Mouse (Mus musculus): ENCODE measurements around the gene Trappc10. TPM values are rescaled to one million over a fixed set of nuclear protein-coding genes. Genes with fewer than 3 reads are reported as not detected.

Gene Trappc10
- polyA plus RNA-seq, 1 experiment: not detected

DNA sequence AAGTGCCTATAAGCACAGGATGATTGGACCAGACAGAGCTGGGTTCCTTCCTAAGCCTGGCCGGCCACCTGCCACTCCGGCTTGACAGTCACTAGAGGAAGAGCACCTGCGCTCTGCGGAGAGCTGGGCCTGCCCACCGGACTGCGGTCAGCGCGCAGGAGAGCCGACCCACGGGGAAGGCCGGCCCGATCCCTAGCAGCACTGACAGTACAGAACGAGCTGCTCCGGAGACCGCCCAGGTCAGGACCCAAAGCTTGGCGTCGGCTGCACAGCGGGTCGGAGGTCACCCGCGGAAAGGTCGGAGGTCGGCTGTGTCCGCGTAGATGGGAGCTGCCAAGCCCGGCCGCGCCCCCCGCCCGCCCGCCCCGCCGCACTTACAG, 393 bp downstream of the Trappc10 start:
- TF ChIP-seq CTCF (IDR thresholded peaks at IDR 0.05; ENCODE audit: insufficient read depth, low read depth, low read length): no peak
- no peak for TF ChIP-seq POLR2A (IDR thresholded peaks at IDR 0.05; ENCODE audit: insufficient read depth, low read depth, low read length)
- WGBS: under 1% methylated on average over 33 of the region's 33 CpGs
- Histone ChIP-seq H3K4me1 (ENCODE audit: control insufficient read depth, insufficient read depth, low read length) (peaks cover 5% of the 10 kb centered on the region), H3K4me3 (ENCODE audit: insufficient read depth, low read depth, low read length) (peak overlapping the region; percentile 82), H3K27ac (ENCODE audit: insufficient read depth, low read depth, low read length) (no peak overlapping the region)

DNA sequence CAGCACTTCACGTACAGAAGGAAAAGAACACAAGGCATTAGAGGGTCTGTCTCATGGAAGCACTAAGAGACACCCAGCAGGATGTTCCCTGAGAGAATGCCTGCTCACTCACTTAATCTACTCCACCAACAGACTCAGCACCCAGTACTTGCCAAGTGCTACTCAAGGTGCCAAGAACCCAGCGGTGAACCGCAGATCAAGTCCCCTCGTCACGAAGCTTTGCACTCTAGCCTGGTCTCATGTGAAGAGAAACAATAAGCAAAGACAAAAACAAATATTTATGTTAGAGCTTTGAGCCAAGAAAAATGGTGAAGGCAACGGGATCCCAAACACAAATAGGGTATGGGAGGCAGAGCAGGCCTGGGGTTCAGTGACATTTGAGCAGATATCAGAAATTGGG, 5.5 kb downstream of the Trappc10 start:
- 57% methylated on average over 6 of the region's 6 CpGs for WGBS
- H3K27ac ChIP-seq (ENCODE audit: insufficient read depth, low read depth, low read length): no peak overlapping the region
- H3K4me1 ChIP-seq (ENCODE audit: control insufficient read depth, insufficient read depth, low read length): peaks cover 17% of the 10 kb centered on the region
- no peak overlapping the region for H3K4me3 ChIP-seq (ENCODE audit: insufficient read depth, low read depth, low read length)
- no peak for TF ChIP-seq CTCF (IDR thresholded peaks at IDR 0.05; ENCODE audit: insufficient read depth, low read depth, low read length)
- TF ChIP-seq POLR2A (IDR thresholded peaks at IDR 0.05; ENCODE audit: insufficient read depth, low read depth, low read length): no peak

DNA sequence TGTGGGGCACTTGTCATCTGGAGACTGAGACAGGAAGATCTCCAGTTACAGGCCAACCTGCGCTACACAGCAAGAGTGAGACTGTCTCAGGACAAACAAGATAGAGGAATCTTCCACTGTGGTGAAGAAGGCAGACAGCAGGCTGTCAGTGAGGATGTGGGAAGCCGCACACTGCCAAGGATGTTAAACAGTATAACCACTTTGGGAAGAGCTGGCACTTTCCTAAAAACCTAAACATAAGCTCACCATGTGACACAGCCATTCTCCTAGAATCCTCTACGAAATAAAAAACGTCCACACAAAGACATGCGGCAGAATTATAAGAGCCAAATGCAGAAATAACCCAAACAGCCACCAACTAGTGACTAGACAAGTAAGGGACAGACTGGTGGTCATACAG, 6.1 kb downstream of the Trappc10 start:
- 80% methylated on average over 5 of the region's 5 CpGs for WGBS
- Histone ChIP-seq H3K27ac (ENCODE audit: insufficient read depth, low read depth, low read length) (0 out of 2 replicates have a peak overlapping the region, but pooled peaks have one; percentile 6), H3K4me3 (ENCODE audit: insufficient read depth, low read depth, low read length) (no peak overlapping the region), H3K4me1 (ENCODE audit: control insufficient read depth, insufficient read depth, low read length) (peaks cover 17% of the 10 kb centered on the region)
- TF ChIP-seq POLR2A (IDR thresholded peaks at IDR 0.05; ENCODE audit: insufficient read depth, low read depth, low read length): no peak
- no peak for TF ChIP-seq CTCF (IDR thresholded peaks at IDR 0.05; ENCODE audit: insufficient read depth, low read depth, low read length)

DNA sequence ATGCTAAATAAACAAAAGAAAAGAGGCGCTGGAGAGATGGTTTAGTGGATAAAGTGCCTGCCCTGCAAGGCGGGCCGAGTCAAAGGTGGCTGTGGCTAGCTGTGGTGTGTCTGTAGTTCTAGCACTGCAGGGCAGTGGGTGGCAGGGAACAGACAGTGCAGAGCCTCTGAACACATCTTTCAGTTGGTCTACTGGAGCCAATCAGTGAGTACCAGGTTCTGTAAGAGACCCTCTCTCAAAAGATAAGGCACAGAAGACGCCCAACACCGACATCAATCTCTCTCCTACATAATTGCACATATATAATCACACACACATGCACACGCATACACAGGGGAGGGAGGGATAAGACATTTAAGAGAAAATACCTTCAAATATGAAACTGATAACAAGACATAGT, 6.6 kb downstream of the Trappc10 start:
- TF ChIP-seq POLR2A (IDR thresholded peaks at IDR 0.05; ENCODE audit: insufficient read depth, low read depth, low read length) (no peak), CTCF (IDR thresholded peaks at IDR 0.05; ENCODE audit: insufficient read depth, low read depth, low read length) (no peak)
- peaks cover 15% of the 10 kb centered on the region for H3K4me1 ChIP-seq (ENCODE audit: control insufficient read depth, insufficient read depth, low read length)
- no peak overlapping the region for H3K4me3 ChIP-seq (ENCODE audit: insufficient read depth, low read depth, low read length)
- WGBS: 91% methylated on average over 6 of the region's 6 CpGs
- H3K27ac ChIP-seq (ENCODE audit: insufficient read depth, low read depth, low read length): no peak overlapping the region

DNA sequence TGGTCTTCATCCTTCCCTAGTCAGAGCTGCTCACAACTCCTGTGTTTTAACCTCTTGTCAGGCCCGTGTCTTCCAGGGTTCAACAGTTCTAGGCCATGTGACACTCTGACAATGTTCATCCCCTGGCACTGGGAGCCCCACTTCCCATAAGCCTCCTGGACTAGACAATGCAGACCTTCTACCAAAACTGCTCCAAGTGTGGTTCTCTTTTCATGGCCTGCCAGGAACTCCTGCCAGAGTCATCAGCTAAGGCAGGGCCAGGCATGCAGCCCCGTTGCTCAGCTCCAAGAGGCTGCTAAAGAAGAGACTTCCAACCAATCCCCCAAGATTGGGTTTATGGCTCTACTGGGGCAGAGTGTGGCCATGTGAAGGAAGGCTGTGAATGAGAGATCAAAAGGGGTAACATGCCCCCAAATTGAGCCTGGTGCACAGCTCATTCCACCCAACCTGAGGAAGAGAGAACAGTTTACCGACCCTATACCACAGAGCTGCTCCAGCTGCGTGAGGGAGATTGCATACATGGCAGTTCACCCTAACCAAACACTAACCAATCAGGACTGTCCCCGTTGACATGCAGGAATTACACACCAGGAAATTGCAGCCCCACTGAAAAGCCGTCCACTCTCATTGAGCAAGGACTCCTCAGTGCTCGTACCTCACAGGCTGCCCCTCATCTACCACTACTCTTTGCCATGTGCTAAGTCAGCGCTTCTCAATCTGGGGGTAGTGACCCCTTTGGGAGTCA, 7.4 kb downstream of the Trappc10 start:
- no peak overlapping the region for H3K27ac ChIP-seq (ENCODE audit: insufficient read depth, low read depth, low read length)
- TF ChIP-seq CTCF (IDR thresholded peaks at IDR 0.05; ENCODE audit: insufficient read depth, low read depth, low read length) (no peak), POLR2A (IDR thresholded peaks at IDR 0.05; ENCODE audit: insufficient read depth, low read depth, low read length) (no peak)

DNA sequence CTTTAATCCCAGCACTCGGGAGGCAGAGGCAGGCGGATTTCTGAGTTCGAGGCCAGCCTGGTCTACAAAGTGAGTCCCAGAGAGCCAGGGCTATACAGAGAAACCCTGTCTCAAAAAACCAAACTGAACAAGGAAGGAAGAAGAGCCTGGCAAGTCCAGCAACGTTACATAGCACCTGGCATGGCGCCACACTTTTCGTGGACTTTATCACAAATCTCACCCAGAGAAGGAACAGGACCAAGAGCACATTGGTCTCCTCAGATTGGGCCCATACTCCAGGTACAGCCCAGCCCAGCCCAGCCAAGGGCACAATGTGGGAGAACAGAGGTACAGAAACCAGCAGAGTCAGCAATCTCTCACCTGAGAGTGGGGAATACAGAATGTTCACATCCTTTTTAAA, 10.7 kb downstream of the Trappc10 start:
- 84% methylated on average over 6 of the region's 6 CpGs for WGBS
- H3K4me1 ChIP-seq (ENCODE audit: control insufficient read depth, insufficient read depth, low read length): peaks cover 19% of the 10 kb centered on the region
- H3K4me3 ChIP-seq (ENCODE audit: insufficient read depth, low read depth, low read length): no peak overlapping the region
- TF ChIP-seq CTCF (IDR thresholded peaks at IDR 0.05; ENCODE audit: insufficient read depth, low read depth, low read length) (no peak), POLR2A (IDR thresholded peaks at IDR 0.05; ENCODE audit: insufficient read depth, low read depth, low read length) (no peak)
- no peak overlapping the region for H3K27ac ChIP-seq (ENCODE audit: insufficient read depth, low read depth, low read length)

More for the DNA sequence above, 7.4 kb downstream of the Trappc10 start:
- peaks cover 19% of the 10 kb centered on the region for H3K4me1 ChIP-seq (ENCODE audit: control insufficient read depth, insufficient read depth, low read length)
- 55% methylated on average over 8 of the region's 8 CpGs for WGBS
- H3K4me3 ChIP-seq (ENCODE audit: insufficient read depth, low read depth, low read length): no peak overlapping the region

DNA sequence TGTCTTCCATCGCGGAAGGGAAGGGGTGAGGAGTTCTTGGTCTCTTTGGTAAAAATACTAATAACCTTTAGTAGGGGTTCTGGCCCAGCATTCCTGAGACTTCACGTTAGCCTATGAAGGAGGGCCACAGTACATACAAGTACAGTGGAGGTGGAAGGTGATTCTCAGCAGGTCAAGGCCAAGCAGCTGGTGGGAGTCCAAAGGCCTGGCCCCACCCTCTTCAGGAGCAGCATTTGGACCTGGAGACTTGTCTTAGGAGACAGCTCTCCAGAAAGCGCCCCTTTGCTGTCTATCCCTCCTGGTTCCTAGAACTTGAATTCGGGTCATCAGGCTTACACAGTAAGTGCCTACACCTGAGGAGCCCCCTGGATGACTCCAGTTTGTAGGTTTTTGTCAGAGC, 11.3 kb downstream of the Trappc10 start:
- TF ChIP-seq CTCF (IDR thresholded peaks at IDR 0.05; ENCODE audit: insufficient read depth, low read depth, low read length) (no peak), POLR2A (IDR thresholded peaks at IDR 0.05; ENCODE audit: insufficient read depth, low read depth, low read length) (no peak)
- H3K27ac ChIP-seq (ENCODE audit: insufficient read depth, low read depth, low read length): no peak overlapping the region
- no peak overlapping the region for H3K4me3 ChIP-seq (ENCODE audit: insufficient read depth, low read depth, low read length)
- 91% methylated on average over 5 of the region's 5 CpGs for WGBS
- peaks cover 22% of the 10 kb centered on the region for H3K4me1 ChIP-seq (ENCODE audit: control insufficient read depth, insufficient read depth, low read length)

DNA sequence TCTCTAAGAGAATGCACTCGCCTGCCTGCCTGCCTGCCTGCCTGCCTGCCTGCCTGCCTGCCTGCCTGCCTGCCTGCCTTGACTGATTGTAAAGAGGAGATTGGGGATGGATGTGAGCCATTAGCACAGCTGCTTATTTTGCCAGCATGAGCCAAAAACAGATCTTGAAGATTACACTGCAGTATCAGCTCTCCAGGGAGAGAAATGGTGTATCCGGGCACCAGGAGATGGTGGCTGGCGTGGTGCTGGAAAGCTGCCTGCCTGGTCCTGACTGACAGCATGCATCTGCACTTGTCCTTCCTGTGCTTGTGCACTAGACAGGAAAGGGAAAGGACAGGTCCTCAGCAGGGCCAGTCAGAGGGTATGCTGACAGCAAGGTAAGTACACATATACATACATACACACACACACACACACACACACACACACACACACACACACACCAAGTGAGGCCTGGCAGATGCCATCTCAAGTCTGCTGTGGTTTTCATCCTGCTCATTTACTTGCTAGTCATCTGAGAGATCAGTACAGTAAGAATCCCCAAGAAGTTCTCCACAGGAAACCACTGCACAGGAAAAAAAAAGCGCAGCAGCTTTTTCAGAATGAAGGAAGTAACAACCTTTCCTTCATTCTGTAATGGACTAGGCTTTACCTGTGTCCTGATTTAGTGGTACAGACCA, 12.0 kb downstream of the Trappc10 start:
- Histone ChIP-seq H3K27ac (ENCODE audit: insufficient read depth, low read depth, low read length) (peak overlapping the region; percentile 47; the same call in 1 of the 2 replicates), H3K4me1 (ENCODE audit: control insufficient read depth, insufficient read depth, low read length) (peaks cover 20% of the 10 kb centered on the region), H3K4me3 (ENCODE audit: insufficient read depth, low read depth, low read length) (no peak overlapping the region)
- WGBS: 47% methylated on average over 4 of the region's 4 CpGs
- TF ChIP-seq POLR2A (IDR thresholded peaks at IDR 0.05; ENCODE audit: insufficient read depth, low read depth, low read length): no peak
- TF ChIP-seq CTCF (IDR thresholded peaks at IDR 0.05; ENCODE audit: insufficient read depth, low read depth, low read length): no peak

DNA sequence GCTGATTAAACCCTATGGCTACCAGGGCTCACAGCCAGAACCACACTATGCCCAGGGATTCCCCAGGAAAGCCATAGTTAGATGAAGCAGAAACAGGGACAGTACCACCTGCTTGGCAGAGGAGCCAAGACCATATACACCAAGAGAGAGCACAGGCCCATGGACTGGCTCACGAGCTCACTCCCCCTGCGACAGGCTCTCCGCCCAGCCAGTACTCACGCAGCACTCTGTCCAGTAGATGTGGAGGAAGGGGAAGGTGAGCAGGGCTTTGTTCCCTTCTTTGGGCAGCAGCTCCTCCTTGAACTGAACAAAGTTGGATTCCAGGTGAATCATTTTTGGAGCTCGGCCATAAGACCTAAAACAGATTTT, 15.9 kb downstream of the Trappc10 start:
- no peak for TF ChIP-seq POLR2A (IDR thresholded peaks at IDR 0.05; ENCODE audit: insufficient read depth, low read depth, low read length)
- TF ChIP-seq CTCF (IDR thresholded peaks at IDR 0.05; ENCODE audit: insufficient read depth, low read depth, low read length): no peak
- no peak overlapping the region for H3K4me3 ChIP-seq (ENCODE audit: insufficient read depth, low read depth, low read length)
- WGBS: 75% methylated on average over 5 of the region's 5 CpGs
- H3K4me1 ChIP-seq (ENCODE audit: control insufficient read depth, insufficient read depth, low read length): peaks cover 10% of the 10 kb centered on the region; the same call in 1 of the 2 replicates
- H3K27ac ChIP-seq (ENCODE audit: insufficient read depth, low read depth, low read length): 0 out of 2 replicates have a peak overlapping the region, but pooled peaks have one; percentile 3

Data from olfactory bulb, adult 2 months (tissue).